Comparison of ENCODE assay signal across 17 mouse cellular contexts in genomic region chr9:99681980-99682570, GRCm38 (mm10). TPM values are rescaled to one million over a fixed set of nuclear protein-coding genes. Genes with fewer than 3 reads are reported as not detected.
DNase-seq lines count a peak whose midpoint lies in the region; ATAC-seq lines count a peak whose summit lies in the region.
"Had no signal": no experiment of that assay in that cellular context is flagged by ENCODE, and none has a peak within 500 bp of the region (broad histone marks: within the 10 kb centered on the region; RNA-seq: fewer than 3 reads in every experiment).

No protein-coding gene starts in this region.

- no peak overlapping the region for H3K9ac ChIP-seq in heart, embryonic 15.5 days
- no peak overlapping the region for H3K9ac ChIP-seq in hindbrain, embryonic 13.5 days

- DNase-seq in cerebellum, postnatal 14 days: peak; percentile 18 to 36
- no peak for DNase-seq in cerebellum, adult 18-20 months
- no peak for DNase-seq in heart, postnatal 25 days (ENCODE audit: low spot score)
- peak; percentile 49 to 57 for DNase-seq in frontal cortex, postnatal 36 days (ENCODE audit: low spot score in 2 of 2)
- peak; percentile 38 to 56 for DNase-seq in lung, postnatal 4 days
- no peak for DNase-seq in gastrocnemius, postnatal 36 days
- DNase-seq: adrenal gland, postnatal 10 days; cerebellum, adult 11 months; kidney, postnatal 4 days; spleen, adult 18-20 months; thymus, adult 2 months had no signal

- no peaks in the 10 kb centered on the region for H3K36me3 ChIP-seq in heart, embryonic 15.5 days
- H3K36me3 ChIP-seq in hindbrain, embryonic 13.5 days: no peaks in the 10 kb centered on the region

- H3K4me3 ChIP-seq in heart, embryonic 15.5 days: peak overlapping the region; percentile 22
- H3K4me3 ChIP-seq in hindbrain, embryonic 13.5 days: no peak overlapping the region

- intact Hi-C loops in heart, postnatal 25 days (cut with DNase I): no loop called here
- intact Hi-C loops in gastrocnemius, postnatal 36 days (cut with DNase I): no loop called here

- H3K4me2 ChIP-seq in heart, embryonic 15.5 days: peak overlapping the region; percentile 58
- H3K4me2 ChIP-seq in hindbrain, embryonic 13.5 days: no peak overlapping the region

- H3K4me1 ChIP-seq in heart, embryonic 15.5 days (replicated peaks): peaks cover 10% of the 10 kb centered on the region; the same call in 1 of the 2 replicates
- H3K4me1 ChIP-seq in hindbrain, embryonic 13.5 days (replicated peaks): peaks cover 9% of the 10 kb centered on the region; the same call in 1 of the 2 replicates

- ATAC-seq in heart, embryonic 15.5 days (replicated peaks; ENCODE audit: insufficient number of reproducible peaks, insufficient read depth, low FRiP score, low read depth): peak; percentile 27; the same call in 1 of the 2 replicates
- ATAC-seq in hindbrain, embryonic 13.5 days (ENCODE audit: low FRiP score): no peak
- ATAC-seq: intestine, embryonic 16.5 days had no signal

- H3K27me3 ChIP-seq in heart, embryonic 15.5 days: no peaks in the 10 kb centered on the region
- no peaks in the 10 kb centered on the region for H3K27me3 ChIP-seq in hindbrain, embryonic 13.5 days

- H3K9me3 ChIP-seq in heart, embryonic 15.5 days (replicated peaks): no peaks in the 10 kb centered on the region
- no peaks in the 10 kb centered on the region for H3K9me3 ChIP-seq in hindbrain, embryonic 13.5 days

- peak overlapping the region; percentile 38 for H3K27ac ChIP-seq in heart, embryonic 15.5 days
- no peak overlapping the region for H3K27ac ChIP-seq in hindbrain, embryonic 13.5 days
- H3K27ac ChIP-seq: macrophage had no signal

- WGBS in heart, embryonic 15.5 days: 38% methylated on average over 21 of the region's 21 CpGs
- 74% methylated on average over 21 of the region's 21 CpGs for WGBS in hindbrain, embryonic 13.5 days

RNA-seq across cellular contexts. Expression of gene Cldn18, which starts 35.0 kb away (rescaled TPM):
- polyA plus RNA-seq in heart, embryonic 15.5 days (2015; fragmentation: Nextera tagmentation; extraction: Ambion mirVana): 6.1 and 15.1 TPM in 2 replicates
- total RNA-seq in heart, postnatal 25 days (2021): under 1 TPM in 1 of 2 experiments, not detected in 1; 0.20 TPM
- not detected for total RNA-seq in gastrocnemius, postnatal 36 days (2021)
- polyA plus RNA-seq in hindbrain, embryonic 13.5 days (2015; fragmentation: Nextera tagmentation; extraction: Ambion mirVana): 0.18 TPM in 1 of 2 replicates, not detected in the other
- total RNA-seq: adrenal gland, postnatal 10 days; granulocyte monocyte progenitor cell, adult 5-6 weeks had no signal
- polyA plus RNA-seq: limb, embryonic 14.5 days; macrophage had no signal

RNA-seq across cellular contexts. Expression of gene Dzip1l, which starts 52.8 kb away (rescaled TPM):
- 14.1 and 18.0 TPM in 2 replicates for polyA plus RNA-seq in heart, embryonic 15.5 days (2015; fragmentation: Nextera tagmentation; extraction: Ambion mirVana)
- 1 to 10 TPM; 4.1 to 4.2 TPM for total RNA-seq in heart, postnatal 25 days (2021)
- 1 to 10 TPM; 1.9 to 2.1 TPM for total RNA-seq in gastrocnemius, postnatal 36 days (2021)
- polyA plus RNA-seq in hindbrain, embryonic 13.5 days (2015; fragmentation: Nextera tagmentation; extraction: Ambion mirVana): 8.9 and 10.8 TPM in 2 replicates
- total RNA-seq: granulocyte monocyte progenitor cell, adult 5-6 weeks had no signal
- polyA plus RNA-seq: macrophage had no signal

Comparison
In these comparisons a context has a peak if more than half of its experiments do, and no peak if none do; other contexts are left out.
1. DNase-seq: peak in cerebellum, postnatal 14 days (2 of 2), frontal cortex, postnatal 36 days (2 of 2) and lung, postnatal 4 days (2 of 2); none in cerebellum, adult 18-20 months (0 of 2), heart, postnatal 25 days (single experiment) and gastrocnemius, postnatal 36 days (0 of 2).